Mouse (Mus musculus): Measurements from ENCODE around the gene Gm9.
A peak's percentile ranks its signal among the peaks of the same experiment; 100 is the strongest.
"Not testable (repeated sequence)": the region's sequence is repeated elsewhere in the genome, so short reads cannot be mapped to it uniquely, and the experiment has no call there.

Gene Gm9

DNA sequence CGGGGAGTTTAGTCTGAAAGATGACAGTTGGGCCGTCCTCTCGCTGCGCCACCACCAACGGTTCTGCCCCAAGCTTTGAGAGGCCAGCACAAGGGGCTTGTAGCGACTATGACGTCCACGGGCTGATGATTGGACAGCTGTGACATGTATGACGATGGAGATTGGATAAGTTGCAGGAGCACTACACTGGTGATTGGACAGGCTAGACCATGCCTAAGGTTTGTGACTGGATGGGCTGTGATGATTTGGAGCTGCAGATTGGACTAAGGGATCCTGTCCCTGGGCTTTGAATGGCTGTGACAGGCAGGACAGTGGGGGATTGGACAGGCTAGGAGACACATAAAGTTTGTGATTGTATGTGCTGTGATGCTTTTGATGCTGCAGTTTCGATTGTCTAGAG is at the start of gene Gm9:
Gene Gm9 (minus strand): TSS at position 101 of the 400 bp plus-strand sequence.
- no peak for DNase-seq

- not testable (repeated sequence) for DNase-seq
Observed at GRCm38 (mm10) chrX:37249619-37250018, 38.8 kb upstream of the Gm9 start, which contains the start of gene Rhox3a. TSS of gene Rhox3a (plus strand) at chrX:37249919.

- DNase-seq = not testable (repeated sequence)
Observed at GRCm38 (mm10) chrX:37244676-37245075, 33.8 kb upstream of the Gm9 start, which contains the start of gene Rhox2a. TSS of gene Rhox2a (plus strand) at chrX:37244976.

GRCm38 (mm10) chrX:37222158-37222557 is 11.3 kb upstream of the Gm9 start, which contains the start of gene Rhox1:
TSS of gene Rhox1 (minus strand) at chrX:37222258.
- DNase-seq = not testable (repeated sequence)

DNA sequence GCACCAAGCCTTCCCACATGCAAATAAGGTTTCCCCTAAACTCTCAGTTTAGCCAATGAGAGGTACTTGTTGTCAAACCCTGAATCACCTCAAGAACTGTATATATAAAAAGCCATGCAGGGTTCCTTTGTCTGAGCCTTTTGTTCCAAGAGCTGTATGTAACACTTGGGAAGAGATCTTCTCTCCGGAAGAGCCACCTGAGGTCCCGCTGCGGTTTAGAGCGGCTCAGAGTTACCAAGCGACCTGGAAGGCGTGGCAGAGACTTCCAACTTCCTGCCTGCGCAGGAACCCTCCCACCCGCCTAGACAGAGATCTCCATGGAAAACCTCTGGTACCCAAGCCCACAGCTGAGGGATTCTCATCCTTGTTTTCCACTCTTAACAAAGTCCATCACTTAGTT is 12.2 kb downstream of the Gm9 start:
- no peak for DNase-seq

DNA sequence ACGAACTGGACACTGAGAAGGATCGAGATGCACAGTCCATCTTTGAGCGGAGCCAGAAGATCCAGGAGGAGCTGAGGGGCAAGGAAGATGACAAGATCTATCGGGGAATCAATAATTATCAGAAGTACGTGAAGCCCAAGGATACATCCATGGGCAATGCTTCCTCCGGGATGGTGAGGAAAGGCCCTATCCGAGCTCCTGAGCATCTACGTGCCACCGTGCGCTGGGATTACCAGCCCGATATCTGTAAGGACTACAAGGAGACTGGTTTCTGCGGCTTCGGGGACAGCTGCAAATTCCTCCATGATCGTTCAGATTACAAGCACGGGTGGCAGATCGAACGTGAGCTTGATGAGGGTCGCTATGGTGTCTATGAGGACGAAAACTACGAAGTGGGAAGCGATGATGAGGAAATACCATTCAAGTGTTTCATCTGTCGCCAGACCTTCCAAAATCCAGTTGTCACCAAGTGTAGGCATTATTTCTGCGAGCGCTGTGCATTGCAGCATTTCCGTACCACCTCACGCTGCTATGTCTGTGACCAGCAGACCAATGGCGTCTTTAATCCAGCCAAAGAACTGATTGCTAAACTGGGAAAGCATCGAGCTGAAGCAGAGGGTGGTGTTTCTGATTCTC is 19.0 kb downstream of the Gm9 start:
- peak in 1 of 2 experiments; percentile 5 for DNase-seq

DNA sequence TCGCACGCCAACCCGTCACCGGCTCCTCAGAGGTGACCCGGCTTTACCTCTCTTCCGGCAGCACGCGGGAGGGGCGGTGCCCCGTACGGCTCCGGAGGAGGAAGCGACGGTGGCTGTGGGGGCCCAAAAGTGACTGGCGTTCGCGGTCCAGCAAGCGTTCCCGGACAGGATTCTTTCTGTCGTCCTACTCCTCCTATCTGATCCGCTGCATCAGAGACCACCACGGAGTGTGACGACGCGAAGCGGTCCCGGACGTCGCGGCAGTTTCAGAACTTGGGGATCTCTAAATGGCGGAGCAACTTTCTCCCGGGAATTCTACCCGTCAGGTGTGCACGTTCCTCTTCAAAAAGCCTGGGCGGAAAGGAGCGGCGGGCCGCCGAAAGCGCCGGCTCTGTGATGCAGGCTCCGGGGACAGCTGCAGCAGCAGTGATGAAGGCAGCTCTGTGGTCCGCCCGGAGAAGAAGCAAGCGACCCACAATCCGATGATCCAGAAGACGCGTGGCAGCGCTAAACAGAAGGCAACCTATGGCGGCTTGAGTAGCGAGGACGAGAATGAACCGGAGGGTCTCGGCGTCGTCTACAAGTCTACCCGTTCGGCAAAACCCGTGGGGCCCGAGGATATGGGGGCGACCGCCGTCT is 19.6 kb downstream of the Gm9 start, which contains the start of the genes Ndufa1 and Rnf113a1:
Gene Ndufa1 (minus strand): TSS at position 59 of the 639 bp plus-strand sequence.
Gene Rnf113a1 (plus strand): TSS at position 141 of the 639 bp plus-strand sequence.
- peak; percentile 83 to 85 for DNase-seq

- DNase-seq = no peak
Observed at GRCm38 (mm10) chrX:37190755-37191104, 20.1 kb downstream of the Gm9 start.

- DNase-seq = not testable (repeated sequence)
Observed at GRCm38 (mm10) chrX:37184401-37184800, 26.4 kb downstream of the Gm9 start.

DNA sequence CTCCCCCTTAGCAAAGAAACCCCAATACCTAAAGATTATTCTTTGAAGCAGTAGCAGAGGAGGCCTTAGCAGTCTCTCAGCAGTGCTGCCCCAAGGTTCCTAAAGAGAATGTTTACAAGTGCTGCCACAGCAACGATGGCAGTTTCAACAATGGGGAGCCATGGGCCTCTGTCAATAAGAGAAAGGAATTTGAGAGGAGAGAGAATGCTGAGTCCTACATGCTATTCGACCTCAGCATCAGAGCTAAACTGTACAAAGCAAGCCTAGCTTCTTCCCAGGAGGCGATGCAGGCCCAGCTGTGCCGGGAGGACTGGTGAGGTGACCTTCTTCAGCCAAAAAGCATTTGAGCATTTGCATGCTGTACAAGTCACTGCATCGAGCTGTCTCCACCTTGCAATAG is 42.1 kb downstream of the Gm9 start, which contains the start of gene Akap14:
Gene Akap14 (minus strand): TSS at position 101 of the 400 bp plus-strand sequence.
- no peak for DNase-seq

GRCm38 (mm10) chrX:37167085-37167484 is 43.8 kb downstream of the Gm9 start:
- DNase-seq = peak; percentile 4 to 17

DNA sequence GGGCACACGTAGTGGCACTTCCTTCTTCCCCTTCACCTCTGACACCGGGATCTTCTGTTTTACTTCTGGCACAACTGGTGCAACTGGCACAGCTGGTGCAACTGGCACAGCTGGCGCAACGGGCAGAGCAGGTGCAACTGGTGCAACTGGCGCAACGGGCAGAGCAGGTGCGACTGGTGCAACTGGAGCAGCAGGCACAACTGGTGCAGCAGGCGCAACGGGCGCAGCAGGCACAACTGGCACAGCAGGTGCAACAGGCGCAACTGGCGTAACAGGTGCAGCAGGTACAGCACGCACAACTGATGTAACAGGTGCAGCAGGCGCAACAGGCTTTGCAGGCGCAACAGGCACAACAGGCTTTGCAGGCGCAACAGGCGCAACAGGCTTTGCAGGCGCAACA is 47.7 kb downstream of the Gm9 start:
- DNase-seq = no peak

DNA sequence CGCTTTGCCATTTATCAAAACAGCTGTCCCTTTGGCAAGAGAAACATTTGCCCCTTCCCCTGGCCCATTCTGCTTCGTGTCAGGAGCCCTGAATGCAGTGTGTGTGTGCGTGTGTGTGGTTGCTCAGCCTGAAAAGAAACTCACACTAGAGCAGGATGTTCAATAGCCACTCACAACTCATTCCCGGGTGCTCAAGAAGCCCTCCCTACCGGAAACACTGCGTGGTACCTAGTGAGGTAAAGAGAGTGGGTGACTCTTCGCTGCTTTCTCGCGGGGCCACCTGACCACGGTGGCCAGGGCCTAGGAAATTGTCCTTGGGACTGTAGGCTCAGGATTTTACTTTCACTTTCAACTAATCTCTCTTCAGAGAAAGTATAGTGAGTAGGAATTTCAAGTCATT is 49.7 kb downstream of the Gm9 start:
- DNase-seq = no peak
